Mouse (Mus musculus): Measurements from ENCODE around the gene Mad1l1. TPM values are rescaled to one million over a fixed set of nuclear protein-coding genes. Genes with fewer than 3 reads are reported as not detected.

Gene Mad1l1
- total RNA-seq, 2 experiments from 2014 or later: 7.0 to 7.2 TPM

- DNase-seq (ENCODE audit: low spot score): no peak
These were observed 258.5 kb downstream of the Mad1l1 start for GRCm38 (mm10) chr5:140062828-140063227.

- no peak for DNase-seq (ENCODE audit: low spot score)
These were observed 259.0 kb downstream of the Mad1l1 start for GRCm38 (mm10) chr5:140062316-140062715.

DNA sequence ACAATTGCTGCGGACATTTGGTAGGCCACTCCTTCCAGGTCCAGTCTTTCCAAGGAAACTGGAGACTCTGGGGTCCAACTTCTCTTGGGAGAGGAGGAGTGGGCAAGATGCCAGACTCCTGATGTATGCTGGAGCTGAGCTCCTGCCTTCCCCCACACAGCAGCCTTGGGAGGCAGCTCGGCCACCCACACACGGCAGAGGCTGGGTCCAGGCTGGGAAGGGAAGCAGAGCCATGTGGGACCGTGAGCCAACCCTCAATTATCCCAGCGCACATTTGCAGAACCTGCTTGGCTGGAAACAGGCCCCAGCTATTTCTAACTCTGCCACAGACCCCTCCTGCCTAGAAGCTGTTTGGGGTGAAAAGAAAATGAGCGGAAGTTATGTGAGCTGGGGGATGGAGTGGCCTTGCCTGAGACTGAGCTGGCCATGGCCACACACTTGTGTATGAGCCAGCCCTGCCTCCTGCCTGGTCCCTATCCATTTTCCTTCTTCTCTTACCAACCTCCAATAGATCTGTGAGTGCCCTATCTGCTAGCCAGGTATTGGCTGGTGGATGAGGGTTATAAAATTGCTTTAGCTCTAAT, 260.0 kb downstream of the Mad1l1 start:
- no peak for DNase-seq (ENCODE audit: low spot score)

DNA sequence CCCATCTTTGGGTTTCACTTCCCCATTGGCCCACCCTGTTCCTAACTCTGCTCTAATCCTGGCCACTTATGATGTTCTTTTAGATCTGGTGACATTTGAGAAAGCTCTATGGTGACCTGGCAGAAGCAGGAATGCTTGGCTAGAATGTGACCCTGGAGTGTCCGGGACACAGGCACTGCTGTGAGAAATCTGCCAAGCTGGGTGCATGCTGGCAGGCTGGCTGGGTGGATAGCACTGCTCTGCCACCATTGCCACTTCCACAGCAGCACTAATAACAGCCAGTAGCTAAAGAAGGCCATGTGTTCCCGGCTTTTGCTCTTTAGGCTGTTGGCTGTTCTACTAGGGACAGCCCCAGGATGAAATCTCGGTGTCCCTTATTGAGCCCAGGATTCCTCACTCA, 265.1 kb downstream of the Mad1l1 start:
- DNase-seq (ENCODE audit: low spot score): peak; percentile 49

GRCm38 (mm10) chr5:140055431-140055830, 265.9 kb downstream of the Mad1l1 start:
- DNase-seq (ENCODE audit: low spot score): no peak

GRCm38 (mm10) chr5:140053626-140054025, 267.7 kb downstream of the Mad1l1 start:
- DNase-seq (ENCODE audit: low spot score): no peak

DNA sequence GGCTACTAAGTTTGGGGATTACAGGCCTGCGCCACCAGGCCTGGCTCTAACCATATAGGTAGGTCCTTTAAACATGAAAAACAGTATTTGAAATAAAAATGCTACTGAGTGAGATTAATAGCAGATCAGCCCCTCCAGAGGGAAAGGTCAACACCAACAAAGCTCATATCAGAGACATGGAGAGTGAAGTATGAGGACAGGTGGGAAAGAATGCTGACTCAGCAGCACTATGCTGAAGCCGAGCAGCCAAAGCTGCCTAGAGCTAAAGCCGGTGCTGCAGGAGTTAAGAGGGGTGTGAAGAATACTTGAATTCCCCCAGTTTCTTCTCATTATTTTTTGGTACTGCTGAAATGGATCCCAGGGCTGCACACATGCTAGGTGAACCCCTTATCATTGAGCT, 268.9 kb downstream of the Mad1l1 start:
- no peak for DNase-seq (ENCODE audit: low spot score)

DNA sequence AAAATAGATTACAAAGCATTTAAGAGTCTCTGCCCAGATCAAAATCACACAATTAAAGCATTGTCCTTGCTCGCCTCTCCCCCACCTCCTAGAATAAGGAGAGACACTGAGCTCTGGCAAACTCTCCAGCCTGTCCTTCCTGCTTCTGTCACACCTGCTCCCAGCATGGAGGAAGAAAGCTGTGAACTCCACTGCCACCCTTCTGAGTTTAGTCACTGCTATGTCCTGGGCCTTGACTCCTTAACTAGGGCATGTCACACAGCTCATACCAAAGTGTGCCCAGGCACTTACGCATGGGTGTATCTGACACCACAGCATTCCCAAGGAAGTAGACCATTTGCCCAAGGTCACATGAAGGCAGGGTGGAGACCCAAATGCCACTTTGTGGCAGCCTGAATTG, 275.9 kb downstream of the Mad1l1 start:
- no peak for DNase-seq (ENCODE audit: low spot score)

DNA sequence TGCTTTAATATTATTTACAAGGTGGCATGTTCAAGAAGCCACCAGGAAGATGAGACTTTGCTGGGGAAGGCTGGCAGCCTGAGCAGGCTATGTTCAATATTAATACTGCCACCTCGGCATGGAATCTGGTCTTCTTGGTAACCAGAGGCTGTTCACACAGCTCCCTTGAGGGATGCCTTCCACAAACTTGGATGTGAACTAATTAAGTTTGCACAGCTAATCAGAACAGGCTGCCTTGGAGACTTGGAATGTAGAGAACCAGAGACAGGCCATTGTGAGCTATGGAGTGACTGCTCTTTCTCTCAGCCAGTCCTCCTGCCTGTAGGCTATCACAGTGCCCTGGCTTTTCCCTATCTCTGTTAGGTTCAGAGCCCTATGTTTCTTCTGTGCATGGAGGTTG, 278.4 kb downstream of the Mad1l1 start:
- DNase-seq (ENCODE audit: low spot score): no peak

DNA sequence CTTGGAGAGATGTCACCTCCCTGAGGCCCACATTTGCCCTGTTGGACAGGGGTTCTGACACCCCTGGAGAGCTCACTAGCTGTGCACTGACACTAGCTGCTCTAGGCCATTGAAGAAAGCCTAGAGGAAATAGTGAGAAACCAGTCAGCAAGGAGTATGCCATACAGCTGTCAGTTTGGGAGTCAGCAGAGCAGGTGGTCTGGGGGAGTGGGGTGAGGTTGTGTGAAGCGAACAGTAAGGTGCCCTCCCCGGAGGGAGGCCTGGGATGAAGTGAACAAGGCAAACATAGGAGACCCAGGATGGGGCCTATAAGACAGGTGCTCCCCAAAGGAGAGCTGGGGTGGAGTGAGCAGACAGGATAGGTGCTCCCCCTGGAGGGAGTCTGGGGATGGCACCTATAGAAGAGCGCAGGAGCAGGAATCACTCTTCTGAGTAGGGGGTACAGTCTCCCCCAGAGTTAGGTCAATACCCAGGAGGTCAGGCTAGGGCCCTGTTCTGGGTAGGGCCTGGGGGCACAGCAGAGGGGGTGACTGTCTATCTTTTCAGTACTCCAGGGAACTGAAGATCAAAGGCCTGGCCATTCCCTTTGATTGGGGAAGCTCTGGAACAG, 279.2 kb downstream of the Mad1l1 start:
- DNase-seq (ENCODE audit: low spot score): no peak

DNA sequence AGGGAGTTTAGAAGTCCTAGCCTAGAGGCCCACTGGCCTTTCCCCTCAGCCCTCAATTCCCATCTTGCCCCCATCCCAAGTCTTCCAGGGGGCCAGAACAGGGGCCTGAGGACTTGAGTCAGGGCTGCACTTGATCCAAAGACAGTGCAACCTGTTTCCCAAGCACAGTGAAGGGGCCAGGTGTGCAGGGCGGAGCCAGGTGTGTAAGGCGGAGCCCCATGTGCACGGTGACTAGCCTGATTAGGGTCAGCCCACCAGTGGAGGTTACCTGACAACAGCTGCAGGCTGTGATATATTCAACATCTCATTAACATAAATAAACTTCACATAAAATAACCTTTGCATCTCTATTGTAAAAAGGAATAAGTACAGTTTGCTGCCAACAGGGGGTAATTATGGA, 280.3 kb downstream of the Mad1l1 start:
- DNase-seq (ENCODE audit: low spot score): no peak

- no peak for DNase-seq (ENCODE audit: low spot score)
These were observed 283.6 kb downstream of the Mad1l1 start for GRCm38 (mm10) chr5:140037587-140038233.

GRCm38 (mm10) chr5:140035641-140036040, 285.7 kb downstream of the Mad1l1 start:
- no peak for DNase-seq (ENCODE audit: low spot score)

DNA sequence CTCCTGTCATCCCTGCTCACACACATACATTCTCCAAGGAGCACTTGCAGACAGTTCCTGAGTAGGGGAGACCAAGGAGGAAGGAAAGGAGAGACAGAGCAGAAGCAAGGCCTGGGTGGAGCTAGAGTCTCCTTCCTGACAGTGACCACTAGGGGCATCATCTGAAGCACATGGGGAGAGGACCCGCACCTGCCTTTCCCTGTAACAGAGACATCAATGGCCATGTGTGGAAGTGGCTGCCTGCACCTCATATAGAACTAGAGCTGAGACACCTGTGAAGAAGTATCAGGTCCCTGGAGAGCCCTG, 286.4 kb downstream of the Mad1l1 start:
- DNase-seq (ENCODE audit: low spot score): no peak

GRCm38 (mm10) chr5:140034300-140035024, 286.9 kb downstream of the Mad1l1 start:
- DNase-seq (ENCODE audit: low spot score): no peak

- no peak for DNase-seq (ENCODE audit: low spot score)
These were observed 295.0 kb downstream of the Mad1l1 start for GRCm38 (mm10) chr5:140026366-140026765.

DNA sequence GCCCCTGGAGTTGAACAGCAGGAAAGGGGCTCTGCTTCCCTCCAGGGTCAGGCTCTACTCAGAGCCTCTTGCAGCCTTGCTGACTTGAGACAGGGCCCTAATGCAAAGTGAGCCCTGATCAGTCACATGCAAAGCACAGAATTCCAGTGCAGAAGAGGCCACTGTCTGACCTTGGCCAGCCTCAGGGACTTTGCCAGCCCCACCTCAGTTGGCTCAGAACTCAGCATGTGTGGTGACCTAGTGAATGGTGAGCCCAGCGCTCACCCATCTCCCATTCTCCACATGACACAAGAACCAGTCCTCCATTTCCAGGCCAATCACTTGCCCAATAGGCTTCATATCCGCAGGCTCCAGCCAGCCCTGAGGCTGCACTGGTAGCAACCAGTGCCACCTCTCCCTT, 296.1 kb downstream of the Mad1l1 start:
- no peak for DNase-seq (ENCODE audit: low spot score)

DNA sequence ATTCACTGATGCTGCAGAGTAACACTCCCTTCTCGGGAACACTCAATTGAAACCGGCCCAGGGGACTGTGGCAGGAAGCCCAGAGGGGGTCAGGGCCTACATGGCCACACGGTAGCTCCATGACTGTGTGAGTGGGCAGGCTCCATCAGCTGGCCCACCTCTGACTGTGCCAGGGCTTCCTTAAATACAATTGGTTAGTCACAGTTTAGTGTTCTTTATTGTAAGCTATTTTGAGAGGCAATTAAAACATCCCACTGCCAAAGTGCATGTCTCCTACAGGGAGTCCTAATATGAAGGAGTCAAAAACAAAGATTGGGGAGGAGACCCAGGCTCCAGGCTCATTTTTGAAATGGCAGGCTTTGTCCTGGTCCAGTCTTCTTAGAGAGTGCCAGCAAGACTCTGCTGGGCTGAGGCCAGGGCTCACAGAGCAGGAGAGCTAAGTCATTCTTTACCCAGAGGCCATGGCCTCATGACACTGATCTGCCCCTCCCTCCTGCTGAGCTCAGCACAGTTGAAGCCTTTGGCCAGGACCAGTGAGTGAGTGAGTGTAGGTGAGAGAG, 297.3 kb downstream of the Mad1l1 start:
- DNase-seq (ENCODE audit: low spot score): peak; percentile 47

GRCm38 (mm10) chr5:140022861-140023260, 298.5 kb downstream of the Mad1l1 start:
- DNase-seq (ENCODE audit: low spot score): no peak

DNA sequence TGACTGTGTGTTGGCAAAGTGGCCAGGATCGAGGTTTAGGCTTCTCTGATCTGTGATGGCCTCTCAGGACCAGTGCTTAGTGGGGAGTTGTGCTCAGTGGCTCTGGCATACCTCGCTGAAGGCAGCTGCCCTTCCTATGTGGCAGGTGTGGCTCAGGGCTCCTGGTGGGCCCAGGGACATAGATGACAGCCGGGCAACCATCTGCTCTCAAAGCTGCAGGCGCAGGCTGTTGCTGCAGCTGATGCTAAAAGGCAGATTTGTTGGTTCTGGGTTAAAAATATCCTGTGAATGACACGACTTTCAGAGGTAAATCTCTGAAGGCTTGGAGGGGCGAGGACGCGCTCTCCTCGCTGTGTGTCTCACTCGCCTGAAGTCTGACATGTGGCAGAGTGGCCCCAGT, 299.6 kb downstream of the Mad1l1 start:
- no peak for DNase-seq (ENCODE audit: low spot score)

DNA sequence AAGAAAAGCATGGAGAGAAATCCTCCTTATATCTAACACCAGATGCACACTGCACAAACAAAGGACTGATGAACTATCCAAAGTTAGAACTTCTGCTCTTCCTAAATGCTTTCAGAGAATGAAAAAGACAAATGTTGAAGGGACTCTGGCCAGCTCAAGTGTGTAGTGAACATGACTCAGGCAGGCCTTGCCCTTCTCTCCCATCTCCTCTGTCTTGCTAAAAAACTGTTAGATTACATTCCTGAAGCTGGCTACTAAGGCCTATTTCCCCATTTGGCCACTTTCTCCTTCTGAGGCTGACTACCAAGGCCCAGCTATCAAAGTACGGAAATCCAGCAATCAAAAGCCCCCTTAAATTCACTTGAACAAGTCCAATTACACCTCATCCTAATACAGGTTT, 301.7 kb downstream of the Mad1l1 start:
- no peak for DNase-seq (ENCODE audit: low spot score)

DNA sequence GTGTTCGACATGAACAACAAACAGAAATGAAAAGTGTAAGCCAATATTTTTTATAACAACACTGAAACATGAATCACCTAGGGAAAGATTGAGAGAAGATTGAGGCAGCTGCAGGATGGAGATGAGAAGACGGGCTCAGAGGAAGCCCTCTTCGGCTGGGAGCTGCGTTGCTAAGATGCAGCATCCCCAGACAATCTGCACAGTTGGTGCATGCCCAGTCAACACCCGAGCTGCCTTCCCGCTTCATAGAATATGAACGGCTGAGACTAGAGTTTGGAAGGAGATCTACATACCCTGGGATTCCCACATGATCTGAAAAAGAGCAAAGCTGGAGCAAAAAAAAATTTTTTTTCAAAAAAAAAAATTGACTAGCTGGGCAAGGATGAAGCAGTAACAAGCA, 302.6 kb downstream of the Mad1l1 start:
- no peak for DNase-seq (ENCODE audit: low spot score)
